Mouse (Mus musculus) G1E (cell line): ENCODE results near the gene Asic2. TPM values are rescaled to one million over a fixed set of nuclear protein-coding genes. Genes with fewer than 3 reads are reported as not detected.

ENCODE experiments used
- ATAC-seq: 2 replicates; pipeline ENCODE4 v1.8.0; 2016; ENCODE audit warnings: mild to moderate bottlenecking; ENCODE audit not compliant: insufficient number of reproducible peaks, poor library complexity, low FRiP score, severe bottlenecking; ENCODE audit errors: extremely low read depth
- DNase-seq: peaks from one replicate; pipeline ENCODE4 v3.0.0; 2012; ENCODE audit warnings: low spot score
- H3K27me3 ChIP-seq: 2 replicates; pipeline ENCODE4 v1.6.1; 2012; ENCODE audit warnings: mild to moderate bottlenecking, low read length, inconsistent platforms; ENCODE audit not compliant: insufficient read depth
- H3K36me3 ChIP-seq: replicated peaks from 2 replicates; pipeline ENCODE3; 2012; ENCODE audit warnings: mild to moderate bottlenecking, inconsistent platforms
- H3K4me1 ChIP-seq: 2 replicates; pipeline ENCODE4 v1.6.1; 2012; ENCODE audit warnings: low read depth, low read length, inconsistent platforms, mixed read lengths; ENCODE audit not compliant: insufficient read depth
- H3K4me3 ChIP-seq: 2 replicates; pipeline ENCODE4 v1.5.1; 2012; ENCODE audit warnings: low read depth, mild to moderate bottlenecking, inconsistent platforms, low read length, moderate library complexity, mixed read lengths
- H3K9me3 ChIP-seq: replicated peaks from 2 replicates; pipeline ENCODE4 v1.6.1; 2012; ENCODE audit warnings: inconsistent platforms
- CTCF ChIP-seq: IDR thresholded peaks from 2 replicates; pipeline ENCODE4 v1.5.1; 2012; ENCODE audit warnings: low read depth, low read length, inconsistent platforms, mixed read lengths
- GATA1 ChIP-seq: IDR thresholded peaks from 2 replicates; pipeline ENCODE4 v1.6.1; 2012; ENCODE audit warnings: borderline replicate concordance, low read length, inconsistent platforms, mixed read lengths
- GATA2 ChIP-seq: IDR thresholded peaks from 2 replicates; pipeline ENCODE4 v1.6.1; 2012; ENCODE audit warnings: low read depth, low read length, inconsistent platforms, borderline replicate concordance
- POLR2AphosphoS5 ChIP-seq: IDR thresholded peaks from 2 replicates; pipeline ENCODE4 v1.6.1; 2012; ENCODE audit warnings: low read depth, low read length, inconsistent platforms; ENCODE audit not compliant: insufficient replicate concordance
- TAL1 ChIP-seq: conservative IDR thresholded peaks from 2 replicates; pipeline ENCODE4 v1.6.1; 2012; ENCODE audit warnings: low read depth, low read length, inconsistent platforms, mixed read lengths
- polyA plus RNA-seq: library from polyadenylated mRNA; stranded (reverse); fragments of >175 nt; gene quantifications from 2 replicates; pipeline ENCODE4 v1.2.3, GENCODE M21; 2012
- total RNA-seq, 2 experiments: library from RNA; stranded (forward) in 1 of 2; stranded (reverse) in 1 of 2; fragments of 200-1000 nt in 1 of 2; fragments of >200 nt in 1 of 2; fragmentation: Nextera tagmentation in 1 of 2; gene quantifications; 2 replicates each; pipeline ENCODE4 v1.2.3; 2014 to 2017

Gene Asic2
- total and polyA plus RNA-seq, 3 experiments, result 0.16 TPM; not detected in 2

DNA sequence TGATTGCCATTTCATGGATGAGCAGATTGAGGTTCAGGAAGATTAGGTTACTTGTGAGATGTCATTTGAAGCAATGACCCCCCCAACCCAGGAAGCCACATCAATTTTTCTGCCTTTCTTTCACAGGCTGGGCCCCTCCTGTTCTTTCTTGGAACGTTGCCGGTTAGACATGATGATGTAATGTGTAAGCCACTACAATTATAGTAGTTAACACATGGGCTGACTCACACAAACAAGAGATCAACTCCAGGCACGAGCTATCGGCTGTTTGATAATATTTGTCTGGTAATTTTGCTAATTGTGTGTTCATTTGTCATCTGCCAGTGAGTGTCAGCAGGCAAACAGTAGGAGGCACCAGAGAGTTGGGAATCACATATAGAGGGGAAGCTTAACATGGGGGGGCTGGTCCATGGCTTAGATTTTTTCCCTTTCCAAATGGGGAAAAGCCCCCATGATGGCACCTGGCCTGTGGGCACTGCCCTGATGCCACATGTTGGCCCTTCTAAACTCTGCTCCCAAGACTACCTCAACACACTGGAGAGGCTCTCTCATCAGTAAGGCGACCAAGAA lies 198.5 kb downstream of the Asic2 start:
- Histone ChIP-seq H3K4me1 (no peaks in the 10 kb centered on the region), H3K27me3 (no peaks in the 10 kb centered on the region), H3K9me3 (peaks cover 50% of the 10 kb centered on the region), H3K36me3 (no peaks in the 10 kb centered on the region), H3K4me3 (no peak overlapping the region)
- TF ChIP-seq GATA2 (no peak), CTCF (no peak), GATA1 (no peak), POLR2AphosphoS5 (no peak), TAL1 (no peak)
- no peak for DNase-seq
- no peak for ATAC-seq

DNA sequence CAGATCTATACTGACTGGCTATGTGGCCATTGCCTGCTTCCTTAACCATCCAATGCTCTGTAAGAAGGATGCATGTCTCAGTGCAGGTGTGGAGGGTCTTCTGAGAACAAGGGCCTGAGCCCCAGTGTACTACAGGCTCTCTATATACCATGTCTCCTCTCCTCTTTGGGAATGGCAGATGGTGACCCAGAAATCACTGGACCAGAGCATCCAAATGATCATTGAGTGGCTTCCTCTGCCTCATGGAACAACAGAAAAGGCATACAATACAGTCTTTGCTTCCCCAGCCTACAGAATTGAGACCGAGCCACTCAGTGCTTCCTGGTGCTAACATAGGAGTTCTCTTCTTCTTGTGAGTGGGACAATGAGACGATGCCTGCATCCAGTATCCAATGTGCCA lies 200.0 kb downstream of the Asic2 start:
- Histone ChIP-seq H3K4me1 (no peaks in the 10 kb centered on the region), H3K9me3 (peaks cover 52% of the 10 kb centered on the region), H3K36me3 (no peaks in the 10 kb centered on the region), H3K4me3 (no peak overlapping the region), H3K27me3 (no peaks in the 10 kb centered on the region)
- DNase-seq, result no peak
- ATAC-seq, result no peak
- no peak for TF ChIP-seq GATA2
- TF ChIP-seq CTCF, result no peak
- no peak for TF ChIP-seq POLR2AphosphoS5
- no peak for TF ChIP-seq GATA1
- TF ChIP-seq TAL1, result no peak

DNA sequence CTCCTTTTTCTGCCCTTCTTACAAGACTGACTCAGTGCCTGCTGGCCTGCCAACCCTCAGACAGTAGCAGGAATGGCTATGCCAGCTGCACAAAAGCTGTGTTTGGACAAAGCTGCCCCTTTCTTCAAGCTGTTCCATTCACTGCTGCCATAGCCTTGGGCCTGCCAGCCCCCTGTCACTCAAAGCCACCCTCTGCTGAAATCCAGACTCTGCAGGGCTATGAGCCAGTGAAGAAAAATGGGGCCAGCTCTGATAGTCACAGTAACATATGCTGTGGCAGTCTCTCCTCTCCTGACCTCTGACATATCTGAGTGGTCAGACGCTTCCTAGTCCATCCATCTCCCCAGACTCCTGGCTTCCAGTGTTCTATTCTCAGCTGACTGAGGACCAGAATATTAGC lies 200.5 kb downstream of the Asic2 start:
- H3K36me3 ChIP-seq, result no peaks in the 10 kb centered on the region
- H3K4me3 ChIP-seq, result no peak overlapping the region
- H3K4me1 ChIP-seq, result no peaks in the 10 kb centered on the region
- ATAC-seq (no peak), DNase-seq (no peak)
- no peaks in the 10 kb centered on the region for H3K27me3 ChIP-seq
- TF ChIP-seq GATA1 (no peak), POLR2AphosphoS5 (no peak), TAL1 (no peak), CTCF (no peak), GATA2 (no peak)
- H3K9me3 ChIP-seq, result peaks cover 53% of the 10 kb centered on the region

- DNase-seq, result no peak
- Histone ChIP-seq H3K4me3 (no peak overlapping the region), H3K4me1 (no peaks in the 10 kb centered on the region), H3K27me3 (no peaks in the 10 kb centered on the region), H3K36me3 (no peaks in the 10 kb centered on the region), H3K9me3 (peaks cover 42% of the 10 kb centered on the region)
- ATAC-seq, result no peak
- TF ChIP-seq POLR2AphosphoS5 (no peak), GATA1 (no peak), TAL1 (no peak), CTCF (no peak), GATA2 (no peak)
Observed at GRCm38 (mm10) chr11:81765288-81765687, 203.0 kb downstream of the Asic2 start.

GRCm38 (mm10) chr11:81764778-81765177 lies 203.5 kb downstream of the Asic2 start:
- Histone ChIP-seq H3K27me3 (no peaks in the 10 kb centered on the region), H3K36me3 (no peaks in the 10 kb centered on the region), H3K4me1 (no peaks in the 10 kb centered on the region), H3K4me3 (no peak overlapping the region), H3K9me3 (peaks cover 37% of the 10 kb centered on the region)
- ATAC-seq, result no peak
- no peak for TF ChIP-seq TAL1
- no peak for TF ChIP-seq CTCF
- TF ChIP-seq POLR2AphosphoS5, result no peak
- TF ChIP-seq GATA1, result no peak
- TF ChIP-seq GATA2, result no peak
- DNase-seq, result no peak

DNA sequence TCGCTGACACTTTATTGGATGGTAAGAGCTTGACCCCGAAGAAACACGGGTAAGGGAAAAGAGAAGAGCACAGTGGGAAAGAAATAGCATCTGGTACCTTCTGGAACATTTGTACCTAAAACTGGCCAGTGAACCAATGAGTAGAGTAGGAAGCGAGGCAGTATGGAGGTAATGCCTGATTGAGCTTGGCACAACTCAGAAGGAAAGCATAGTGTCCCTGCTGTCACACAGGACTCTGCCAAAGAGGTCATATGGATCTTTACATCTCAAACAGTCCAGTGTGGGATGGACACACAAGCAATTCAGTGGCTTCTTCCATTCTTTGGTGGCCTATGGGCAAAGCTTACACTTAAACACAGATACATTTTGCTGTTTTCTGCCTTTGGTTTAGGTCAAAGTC lies 211.0 kb downstream of the Asic2 start:
- peaks cover 31% of the 10 kb centered on the region for H3K9me3 ChIP-seq
- no peaks in the 10 kb centered on the region for H3K36me3 ChIP-seq
- ATAC-seq, result no peak
- TF ChIP-seq GATA2, result no peak
- no peaks in the 10 kb centered on the region for H3K4me1 ChIP-seq
- no peak overlapping the region for H3K4me3 ChIP-seq
- no peak for DNase-seq
- no peaks in the 10 kb centered on the region for H3K27me3 ChIP-seq

GRCm38 (mm10) chr11:81750876-81751275 lies 217.4 kb downstream of the Asic2 start:
- H3K4me1 ChIP-seq, result no peaks in the 10 kb centered on the region
- ATAC-seq, result no peak

More at GRCm38 (mm10) chr11:81750876-81751275, 217.4 kb downstream of the Asic2 start:
- Histone ChIP-seq H3K27me3 (no peaks in the 10 kb centered on the region), H3K4me3 (no peak overlapping the region), H3K9me3 (peaks cover 54% of the 10 kb centered on the region), H3K36me3 (no peaks in the 10 kb centered on the region)
- no peak for TF ChIP-seq GATA2
- TF ChIP-seq GATA1, result no peak
- no peak for TF ChIP-seq TAL1
- TF ChIP-seq POLR2AphosphoS5, result no peak
- no peak for TF ChIP-seq CTCF
- no peak for DNase-seq
